Mouse (Mus musculus): ENCODE data around the gene Rbpms2.

The Rbpms2 gene

GRCm38 (mm10) chr9:65636926-65637325 lies 7.5 kb downstream of the Rbpms2 start:
- TF ChIP-seq GATA4 (IDR thresholded peaks at IDR 0.05; ENCODE audit: insufficient replicate concordance, low read length): no peak

DNA sequence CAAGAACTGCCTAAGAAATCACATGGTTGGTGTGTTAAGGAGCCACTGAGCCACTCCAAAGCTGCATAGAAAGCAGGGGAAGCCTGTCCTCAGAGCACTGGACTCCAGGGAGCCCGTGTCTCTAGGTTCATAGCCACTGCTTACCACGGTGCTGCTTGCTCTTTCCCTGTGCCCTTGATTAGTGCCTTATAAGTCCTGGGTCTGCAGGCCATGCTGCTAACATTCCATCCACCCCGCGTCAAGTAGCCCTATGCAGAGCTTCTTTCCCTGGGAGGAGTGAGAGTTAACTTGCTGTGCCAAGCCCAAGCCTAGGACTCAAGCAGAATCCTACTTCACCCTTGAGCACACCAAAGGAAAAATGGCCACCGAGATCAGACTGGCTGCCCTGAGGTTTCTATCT lies 9.6 kb downstream of the Rbpms2 start:
- TF ChIP-seq GATA4 (IDR thresholded peaks at IDR 0.05; ENCODE audit: insufficient replicate concordance, low read length): no peak

GRCm38 (mm10) chr9:65640838-65641410 lies 11.5 kb downstream of the Rbpms2 start:
- no peak for TF ChIP-seq GATA4 (IDR thresholded peaks at IDR 0.05; ENCODE audit: insufficient replicate concordance, low read length)

- no peak for TF ChIP-seq GATA4 (IDR thresholded peaks at IDR 0.05; ENCODE audit: insufficient replicate concordance, low read length)
Observed at GRCm38 (mm10) chr9:65641446-65642052, 12.1 kb downstream of the Rbpms2 start.

DNA sequence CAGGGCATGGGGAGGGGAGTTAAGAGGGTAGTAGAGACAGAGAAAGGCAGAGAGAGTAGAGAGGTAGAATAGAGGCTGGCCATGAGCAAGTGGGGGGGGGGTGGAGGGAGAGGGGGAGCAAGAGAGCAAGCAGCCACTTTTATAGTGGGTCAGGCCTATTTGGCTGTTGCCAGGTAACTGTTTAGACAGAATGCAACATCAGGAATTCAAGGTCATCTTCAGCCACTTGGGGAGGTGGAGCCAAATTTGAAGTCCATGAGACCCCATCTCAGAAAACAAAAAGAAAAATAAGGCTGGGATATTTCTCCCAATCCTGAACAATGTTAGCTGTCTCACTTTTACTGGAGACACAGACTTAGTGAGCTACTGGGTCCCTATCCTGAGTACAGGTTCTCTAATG lies 13.1 kb downstream of the Rbpms2 start:
- no peak for TF ChIP-seq GATA4 (IDR thresholded peaks at IDR 0.05; ENCODE audit: insufficient replicate concordance, low read length)

DNA sequence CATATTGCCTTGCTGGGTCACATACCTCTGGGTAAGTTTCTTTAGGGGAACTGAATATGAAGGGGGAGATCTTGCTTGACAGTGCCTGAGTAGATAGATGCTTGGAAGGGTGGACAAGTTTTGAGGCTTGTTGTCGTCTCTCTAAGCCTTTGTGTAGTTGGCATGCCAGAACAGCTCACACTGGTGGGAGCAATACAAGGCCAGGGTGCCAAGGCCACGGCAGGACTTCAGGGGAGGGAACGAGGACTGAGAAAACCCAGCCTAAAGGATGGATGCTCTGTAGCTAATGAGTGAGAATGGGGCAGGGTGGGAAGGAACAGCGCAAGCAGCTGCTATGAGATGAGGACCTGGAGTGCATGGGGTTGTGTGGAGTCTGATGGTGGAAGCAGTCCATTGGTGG lies 15.5 kb downstream of the Rbpms2 start:
- no peak for TF ChIP-seq GATA4 (IDR thresholded peaks at IDR 0.05; ENCODE audit: insufficient replicate concordance, low read length)

DNA sequence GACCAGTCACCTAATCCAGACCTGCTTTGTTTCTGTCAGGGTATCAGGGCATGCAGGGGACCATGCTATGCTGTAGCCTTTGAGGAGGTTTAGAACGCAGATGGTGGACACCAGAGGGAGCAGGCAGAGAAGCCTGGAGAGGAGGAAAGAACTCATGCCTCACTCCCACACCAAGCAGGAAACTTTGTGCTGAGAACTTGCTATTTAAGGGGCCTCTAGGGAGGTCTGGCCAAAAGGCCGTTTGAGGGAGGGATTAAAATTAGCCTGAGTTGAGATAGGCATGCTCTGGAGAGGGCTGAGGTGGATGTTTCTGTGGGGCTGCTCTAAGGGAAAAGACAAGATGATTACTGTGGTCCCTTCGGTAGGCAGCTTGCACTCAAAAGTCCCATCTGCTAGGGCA lies 16.5 kb downstream of the Rbpms2 start:
- TF ChIP-seq GATA4 (IDR thresholded peaks at IDR 0.05; ENCODE audit: insufficient replicate concordance, low read length): no peak

DNA sequence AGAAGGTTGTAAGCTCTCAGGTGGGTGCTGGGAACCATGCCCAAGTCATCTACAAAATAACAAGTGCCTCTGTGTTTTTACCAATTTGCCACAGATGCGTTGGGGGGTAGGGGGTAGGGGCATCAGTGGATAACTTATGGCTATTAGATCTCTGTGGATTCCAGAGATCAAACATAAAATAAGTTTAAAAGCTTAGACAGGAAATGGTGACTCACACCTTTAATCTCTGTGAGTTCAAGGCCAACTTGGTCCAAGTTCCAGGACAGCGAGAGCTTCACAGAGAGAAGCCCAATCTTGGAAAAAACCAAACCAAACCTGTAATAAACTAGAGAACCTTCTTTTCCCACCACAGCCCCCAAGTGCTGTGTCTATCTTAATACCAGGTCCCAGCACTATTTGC lies 17.3 kb downstream of the Rbpms2 start:
- no peak for TF ChIP-seq GATA4 (IDR thresholded peaks at IDR 0.05; ENCODE audit: insufficient replicate concordance, low read length)

DNA sequence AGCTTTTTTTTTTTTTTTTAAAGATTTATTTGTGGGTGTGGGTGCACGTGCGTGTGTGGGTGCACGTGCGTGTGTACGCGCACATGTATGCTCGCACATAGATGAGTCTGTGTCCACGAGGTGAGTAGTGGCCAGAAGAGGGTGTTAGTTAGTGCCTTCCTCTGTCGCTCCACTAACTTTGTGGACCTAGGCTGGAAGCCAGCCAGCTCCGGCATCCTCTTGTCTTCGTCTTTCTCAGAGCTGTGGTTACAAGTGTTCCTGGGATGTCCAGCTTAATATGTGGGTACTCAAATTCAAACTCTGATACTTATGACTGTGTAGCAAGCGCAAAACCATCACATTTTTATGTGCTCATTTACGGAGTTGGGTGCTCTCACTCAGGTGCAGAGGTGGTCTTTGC lies 19.3 kb downstream of the Rbpms2 start:
- TF ChIP-seq GATA4 (IDR thresholded peaks at IDR 0.05; ENCODE audit: insufficient replicate concordance, low read length): no peak

- no peak for TF ChIP-seq GATA4 (IDR thresholded peaks at IDR 0.05; ENCODE audit: insufficient replicate concordance, low read length)
Observed at GRCm38 (mm10) chr9:65649997-65650396, 20.5 kb downstream of the Rbpms2 start.

DNA sequence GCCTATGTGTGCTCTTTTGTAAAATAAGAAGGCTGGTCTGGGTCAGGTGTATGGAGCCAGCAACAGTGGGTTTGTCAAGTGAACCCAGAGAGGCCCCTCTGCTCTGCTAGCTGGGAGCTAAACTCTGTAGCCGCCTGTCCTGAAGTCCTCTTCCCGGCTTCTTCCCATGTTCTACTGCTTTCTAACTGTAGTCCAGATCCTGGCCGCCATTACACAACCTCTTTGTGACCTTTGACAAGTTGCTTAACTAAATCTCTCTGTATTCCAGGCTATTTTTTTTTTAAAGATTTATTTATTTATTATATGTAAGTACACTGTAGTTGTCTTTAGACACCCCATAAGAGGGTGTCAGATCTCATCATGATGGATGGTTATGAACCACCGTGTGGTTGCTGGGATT lies 24.3 kb downstream of the Rbpms2 start:
- no peak for TF ChIP-seq GATA4 (IDR thresholded peaks at IDR 0.05; ENCODE audit: insufficient replicate concordance, low read length)

- TF ChIP-seq GATA4 (IDR thresholded peaks at IDR 0.05; ENCODE audit: insufficient replicate concordance, low read length): no peak
Observed at GRCm38 (mm10) chr9:65654700-65655237, 25.3 kb downstream of the Rbpms2 start.

GRCm38 (mm10) chr9:65655540-65655939 lies 26.1 kb downstream of the Rbpms2 start:
- no peak for TF ChIP-seq GATA4 (IDR thresholded peaks at IDR 0.05; ENCODE audit: insufficient replicate concordance, low read length)

GRCm38 (mm10) chr9:65657218-65657617 lies 27.8 kb downstream of the Rbpms2 start:
- TF ChIP-seq GATA4 (IDR thresholded peaks at IDR 0.05; ENCODE audit: insufficient replicate concordance, low read length): no peak

DNA sequence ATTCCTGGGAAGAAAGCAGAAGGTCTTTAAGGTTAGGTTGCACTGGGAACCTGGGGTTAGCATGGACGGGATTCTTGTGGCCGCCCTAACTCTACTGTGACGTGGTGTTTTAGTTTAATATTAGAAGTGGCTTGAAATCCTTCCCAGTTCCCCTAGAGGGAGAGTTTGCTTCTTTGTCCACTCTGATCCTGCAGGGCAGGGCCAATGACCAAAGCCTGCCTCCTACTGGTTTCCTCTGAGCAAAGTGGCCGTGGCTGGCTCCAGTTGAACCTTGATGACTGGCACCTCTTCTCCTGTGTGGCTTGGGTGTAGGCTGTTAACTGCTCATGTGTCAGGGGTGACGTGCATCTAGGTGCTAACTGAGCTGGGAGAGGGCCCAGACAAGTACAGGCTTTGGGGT lies 31.6 kb downstream of the Rbpms2 start:
- TF ChIP-seq GATA4 (IDR thresholded peaks at IDR 0.05; ENCODE audit: insufficient replicate concordance, low read length): no peak

DNA sequence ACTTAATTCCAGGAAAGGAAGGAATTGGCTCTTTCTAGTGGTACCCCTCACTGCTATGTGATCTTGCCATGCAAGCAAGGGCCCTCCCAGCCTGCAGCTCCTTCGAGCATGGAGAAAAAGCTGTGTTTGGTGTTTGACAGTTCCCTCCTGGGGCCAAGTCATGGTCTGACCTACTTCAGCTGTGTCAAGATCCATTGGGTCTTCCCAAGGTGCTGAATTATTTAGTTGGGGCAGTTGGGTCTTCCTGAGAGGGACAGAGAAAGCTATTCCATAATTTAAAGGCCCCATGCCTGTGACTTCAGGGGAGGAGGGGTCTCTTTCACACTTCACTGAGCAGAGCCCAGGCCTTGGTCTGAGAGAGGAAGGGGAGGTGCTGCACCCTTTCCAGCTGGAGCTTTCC lies 32.0 kb downstream of the Rbpms2 start:
- no peak for TF ChIP-seq GATA4 (IDR thresholded peaks at IDR 0.05; ENCODE audit: insufficient replicate concordance, low read length)

DNA sequence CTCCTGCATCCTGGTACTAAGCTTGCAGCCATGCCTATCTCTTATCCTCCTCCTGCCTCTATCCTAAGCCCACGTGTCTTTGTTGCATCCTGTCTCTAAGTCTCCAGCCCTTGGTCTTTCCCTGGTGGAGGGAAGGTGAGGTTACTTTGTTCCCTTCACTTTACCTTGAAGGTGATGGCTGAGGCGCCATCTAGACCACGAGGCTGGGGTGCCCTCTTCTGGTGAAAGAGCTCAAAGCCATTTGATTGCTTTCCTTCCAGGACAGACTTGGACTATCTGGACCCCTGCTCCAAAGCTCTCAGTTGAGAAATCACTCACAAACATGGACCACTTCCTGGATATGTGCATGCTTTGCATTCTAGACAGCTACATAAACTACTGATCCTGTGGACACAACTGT lies 34.7 kb downstream of the Rbpms2 start:
- no peak for TF ChIP-seq GATA4 (IDR thresholded peaks at IDR 0.05; ENCODE audit: insufficient replicate concordance, low read length)
